In the genomic region with DNA sequence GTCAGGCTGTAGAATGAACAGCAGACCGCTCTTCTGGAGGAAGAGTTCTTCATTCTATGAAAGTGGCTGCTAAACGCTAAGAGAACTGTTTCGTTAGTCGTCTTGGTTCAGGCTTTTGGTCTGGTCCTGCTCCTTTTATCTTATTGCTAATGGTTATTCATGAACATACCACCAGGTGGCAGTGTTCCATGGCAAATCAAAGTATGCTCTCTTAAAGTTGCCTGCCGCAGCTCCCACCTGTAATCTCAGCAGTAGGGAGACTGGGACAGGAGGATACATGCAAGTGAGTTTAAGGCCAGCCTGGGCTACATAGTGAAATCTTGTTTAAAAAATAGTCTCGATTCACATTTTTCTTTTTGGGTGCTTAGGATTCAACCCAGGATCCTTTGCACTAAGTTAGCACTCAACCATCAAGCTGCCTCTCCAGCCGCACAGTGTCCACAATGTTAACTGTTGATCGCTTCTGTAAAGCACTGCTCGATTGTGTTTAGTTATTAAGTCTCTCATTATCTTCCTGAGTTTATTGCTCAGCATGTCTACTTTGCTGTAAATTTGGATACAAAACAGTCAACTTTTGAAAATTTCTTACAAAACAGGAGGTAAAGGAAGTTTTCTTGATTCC, we compare ENCODE assay signal across 10 mouse cellular contexts. TPM values are rescaled to one million over a fixed set of nuclear protein-coding genes. Genes with fewer than 3 reads are reported as not detected.
A peak's percentile ranks its signal among the peaks of the same experiment; 100 is the strongest.
DNase-seq lines count a peak whose midpoint lies in the region; ATAC-seq lines count a peak whose summit lies in the region.
"Had no signal": no experiment of that assay in that cellular context is flagged by ENCODE, and none has a peak within 500 bp of the region (broad histone marks: within the 10 kb centered on the region; RNA-seq: fewer than 3 reads in every experiment).

No protein-coding gene starts in this region.

- H3K9ac ChIP-seq in kidney, embryonic 16.5 days (replicated peaks; ENCODE audit: low read length): no peak overlapping the region
- H3K9ac ChIP-seq in hindbrain, embryonic 12.5 days: no peak overlapping the region
- H3K9ac ChIP-seq in midbrain, embryonic 13.5 days (replicated peaks): no peak overlapping the region
- no peak overlapping the region for H3K9ac ChIP-seq in stomach, embryonic 15.5 days
- H3K9ac ChIP-seq: embryonic facial prominence, embryonic 12.5 days had no signal

- no peaks in the 10 kb centered on the region for H3K36me3 ChIP-seq in kidney, embryonic 16.5 days (ENCODE audit: insufficient read depth, low read length)
- no peaks in the 10 kb centered on the region for H3K36me3 ChIP-seq in hindbrain, embryonic 12.5 days
- H3K36me3 ChIP-seq in midbrain, embryonic 13.5 days: no peaks in the 10 kb centered on the region
- no peaks in the 10 kb centered on the region for H3K36me3 ChIP-seq in stomach, embryonic 15.5 days
- H3K36me3 ChIP-seq: embryonic facial prominence, embryonic 12.5 days had no signal

- no peak for ATAC-seq in kidney, embryonic 16.5 days (ENCODE audit: low FRiP score, low TSS enrichment)
- ATAC-seq in hindbrain, embryonic 12.5 days (ENCODE audit: low FRiP score): peak; percentile 48; the same call in 1 of the 2 replicates
- peak; percentile 48; the same call in 1 of the 2 replicates for ATAC-seq in midbrain, embryonic 13.5 days
- peak; percentile 47; the same call in 1 of the 2 replicates for ATAC-seq in stomach, embryonic 15.5 days (ENCODE audit: insufficient read depth, low FRiP score, low read depth)

- 40% methylated on average over 9 of the region's 9 CpGs for WGBS in kidney, embryonic 16.5 days
- 41% methylated on average over 9 of the region's 9 CpGs for WGBS in hindbrain, embryonic 12.5 days
- 39% methylated on average over 9 of the region's 9 CpGs for WGBS in midbrain, embryonic 13.5 days
- WGBS in stomach, embryonic 15.5 days: 34% methylated on average over 9 of the region's 9 CpGs

- no peaks in the 10 kb centered on the region for H3K4me1 ChIP-seq in kidney, embryonic 16.5 days (ENCODE audit: insufficient read depth, low read length)
- no peaks in the 10 kb centered on the region for H3K4me1 ChIP-seq in hindbrain, embryonic 12.5 days
- H3K4me1 ChIP-seq in midbrain, embryonic 13.5 days (replicated peaks): no peaks in the 10 kb centered on the region
- no peaks in the 10 kb centered on the region for H3K4me1 ChIP-seq in stomach, embryonic 15.5 days
- H3K4me1 ChIP-seq: embryonic facial prominence, embryonic 12.5 days had no signal

- H3K27ac ChIP-seq in kidney, embryonic 16.5 days (ENCODE audit: low read length): no peak overlapping the region
- no peak overlapping the region for H3K27ac ChIP-seq in hindbrain, embryonic 12.5 days
- H3K27ac ChIP-seq in midbrain, embryonic 13.5 days: no peak overlapping the region
- no peak overlapping the region for H3K27ac ChIP-seq in stomach, embryonic 15.5 days
- H3K27ac ChIP-seq: embryonic facial prominence, embryonic 12.5 days had no signal

- no peaks in the 10 kb centered on the region for H3K27me3 ChIP-seq in kidney, embryonic 16.5 days (ENCODE audit: insufficient read depth, low read length)
- H3K27me3 ChIP-seq in hindbrain, embryonic 12.5 days: peaks cover 5% of the 10 kb centered on the region
- H3K27me3 ChIP-seq in midbrain, embryonic 13.5 days: no peaks in the 10 kb centered on the region
- no peaks in the 10 kb centered on the region for H3K27me3 ChIP-seq in stomach, embryonic 15.5 days (replicated peaks)
- H3K27me3 ChIP-seq: embryonic facial prominence, embryonic 12.5 days had no signal

- no peaks in the 10 kb centered on the region for H3K9me3 ChIP-seq in kidney, embryonic 16.5 days (ENCODE audit: low read length)
- no peaks in the 10 kb centered on the region for H3K9me3 ChIP-seq in hindbrain, embryonic 12.5 days (replicated peaks)
- no peaks in the 10 kb centered on the region for H3K9me3 ChIP-seq in midbrain, embryonic 13.5 days
- no peaks in the 10 kb centered on the region for H3K9me3 ChIP-seq in stomach, embryonic 15.5 days
- H3K9me3 ChIP-seq: embryonic facial prominence, embryonic 12.5 days had no signal

- peak; percentile 28 for DNase-seq in kidney, adult 18-20 months
- peak; percentile 57 for DNase-seq in adrenal gland, postnatal 14 days
- DNase-seq in embryo, embryonic 9.5 days (ENCODE audit: extremely low spot score): peak; percentile 75
- DNase-seq in left cerebral cortex, adult 18-20 months (ENCODE audit: low spot score in 2 of 2): peak; percentile 48 to 69

- H3K4me2 ChIP-seq in kidney, embryonic 16.5 days (replicated peaks; ENCODE audit: low read depth, low read length): no peak overlapping the region
- H3K4me2 ChIP-seq in hindbrain, embryonic 12.5 days (replicated peaks): no peak overlapping the region
- no peak overlapping the region for H3K4me2 ChIP-seq in midbrain, embryonic 13.5 days (replicated peaks)
- no peak overlapping the region for H3K4me2 ChIP-seq in stomach, embryonic 15.5 days
- H3K4me2 ChIP-seq: embryonic facial prominence, embryonic 12.5 days had no signal

- H3K4me3 ChIP-seq in kidney, embryonic 16.5 days (ENCODE audit: low read length): no peak overlapping the region
- H3K4me3 ChIP-seq in hindbrain, embryonic 12.5 days: no peak overlapping the region
- no peak overlapping the region for H3K4me3 ChIP-seq in midbrain, embryonic 13.5 days (replicated peaks)
- H3K4me3 ChIP-seq in stomach, embryonic 15.5 days (replicated peaks): no peak overlapping the region
- H3K4me3 ChIP-seq: embryonic facial prominence, embryonic 12.5 days; myocyte had no signal

RNA-seq across cellular contexts. Expression of a gene that starts 35.6 kb away (rescaled TPM):
- 85.0 and 85.3 TPM in 2 replicates for polyA plus RNA-seq in kidney, embryonic 16.5 days (2015; fragmentation: Nextera tagmentation; extraction: Ambion mirVana)
- 444 and 454 TPM in 2 replicates for total RNA-seq in adrenal gland, postnatal 14 days (2021)
- 52.2 and 54.3 TPM in 2 replicates for polyA plus RNA-seq in hindbrain, embryonic 12.5 days (2016; fragmentation: Nextera tagmentation; extraction: Ambion mirVana)
- 10 to 100 TPM; 22.2 to 24.7 TPM for total RNA-seq in left cerebral cortex, adult 18-20 months (2021)
- polyA plus RNA-seq in midbrain, embryonic 13.5 days (2015; fragmentation: Nextera tagmentation; extraction: Ambion mirVana): 45.1 and 49.3 TPM in 2 replicates
- 57.6 and 64.6 TPM in 2 replicates for polyA plus RNA-seq in stomach, embryonic 15.5 days (2015; fragmentation: Nextera tagmentation; extraction: Ambion mirVana)

RNA-seq across cellular contexts. Expression of a gene that starts 36.0 kb away (rescaled TPM):
- polyA plus RNA-seq in kidney, embryonic 16.5 days (2015; fragmentation: Nextera tagmentation; extraction: Ambion mirVana): 29.4 and 30.1 TPM in 2 replicates
- total RNA-seq in adrenal gland, postnatal 14 days (2021): 4.7 and 6.5 TPM in 2 replicates
- 20.7 and 21.4 TPM in 2 replicates for polyA plus RNA-seq in hindbrain, embryonic 12.5 days (2016; fragmentation: Nextera tagmentation; extraction: Ambion mirVana)
- 1 to 10 TPM; 1.2 to 1.5 TPM for total RNA-seq in left cerebral cortex, adult 18-20 months (2021)
- 9.9 and 10.9 TPM in 2 replicates for polyA plus RNA-seq in midbrain, embryonic 13.5 days (2015; fragmentation: Nextera tagmentation; extraction: Ambion mirVana)
- 24.6 and 26.7 TPM in 2 replicates for polyA plus RNA-seq in stomach, embryonic 15.5 days (2015; fragmentation: Nextera tagmentation; extraction: Ambion mirVana)
